Mouse (Mus musculus): ENCODE data around the gene Gm21586. TPM values are rescaled to one million over a fixed set of nuclear protein-coding genes. Genes with fewer than 3 reads are reported as not detected.
"Not testable (repeated sequence)": the region's sequence is repeated elsewhere in the genome, so short reads cannot be mapped to it uniquely, and the experiment has no call there.

The Gm21586 gene
- total RNA-seq (2014; rRNA removed) = not detected in 2 replicates
- polyA plus RNA-seq (2015; fragmentation: Nextera tagmentation; extraction: Ambion mirVana) = not detected in 2 replicates

DNA sequence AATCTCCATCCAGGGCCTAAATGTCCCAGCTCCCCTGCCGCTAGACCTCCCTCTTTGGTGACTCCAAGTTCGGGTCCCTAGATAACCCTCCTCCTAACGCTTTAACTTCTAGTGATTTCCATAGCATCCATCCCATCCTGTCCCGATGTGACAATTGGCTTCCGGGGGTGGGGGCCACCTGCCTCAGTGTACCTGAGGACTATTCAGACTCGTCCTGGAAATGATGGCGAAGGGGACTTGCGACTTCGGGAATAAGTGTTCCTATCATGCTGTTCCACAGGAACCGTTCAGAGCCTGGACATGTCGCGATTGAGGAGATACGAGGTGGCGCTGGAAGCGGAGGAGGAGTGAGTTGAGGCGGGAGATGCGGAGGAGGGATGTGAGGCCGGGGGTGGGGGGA is at the start of gene Gm21586:
Gm21586 (plus strand) TSS at position 301 of the 400 bp plus-strand sequence.
- H3K9ac ChIP-seq (replicated peaks; ENCODE audit: low read length); H3K4me3 ChIP-seq (ENCODE audit: low read length); H3K9me3 ChIP-seq (ENCODE audit: low read length); H3K27me3 ChIP-seq (ENCODE audit: insufficient read depth, low read length); H3K36me3 ChIP-seq (ENCODE audit: insufficient read depth, low read length); H3K4me1 ChIP-seq (ENCODE audit: insufficient read depth, low read length); H3K27ac ChIP-seq; DNase-seq (ENCODE audit: low spot score); ATAC-seq; H3K4me2 ChIP-seq (ENCODE audit: low read depth, low read length): not testable (repeated sequence)
- WGBS = no CpG with 5 or more reads among the region's 18 CpGs

DNA sequence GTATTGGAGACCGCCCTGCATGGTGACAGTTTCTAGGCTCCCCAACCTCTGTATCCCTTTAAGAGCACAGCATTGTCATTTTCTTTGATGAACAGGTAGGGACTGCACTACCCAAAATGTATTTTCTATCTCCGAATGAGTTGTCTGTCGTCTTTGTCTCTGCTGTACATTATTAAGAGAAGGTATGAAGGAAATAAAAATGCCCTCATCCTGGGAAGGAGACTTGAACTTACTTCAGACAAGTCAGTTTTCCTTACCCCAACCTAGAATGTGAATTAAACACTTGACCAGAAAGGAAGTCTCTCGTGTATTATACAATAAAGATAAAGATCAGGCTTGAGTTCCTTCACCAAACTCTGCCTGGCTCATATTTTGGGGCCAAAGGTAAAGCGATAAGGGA is 27.3 kb downstream of the Gm21586 start, which contains the start of gene Gm2163:
Gm2163 (plus strand) TSS at position 301 of the 400 bp plus-strand sequence.
- not testable (repeated sequence) for ATAC-seq; H3K9me3 ChIP-seq (ENCODE audit: low read length); DNase-seq (ENCODE audit: low spot score); H3K4me1 ChIP-seq (ENCODE audit: insufficient read depth, low read length); H3K36me3 ChIP-seq (ENCODE audit: insufficient read depth, low read length); H3K9ac ChIP-seq (replicated peaks; ENCODE audit: low read length); H3K27me3 ChIP-seq (ENCODE audit: insufficient read depth, low read length); H3K27ac ChIP-seq; H3K4me2 ChIP-seq (ENCODE audit: low read depth, low read length); H3K4me3 ChIP-seq (ENCODE audit: low read length)
- no CpG with 5 or more reads among the region's 5 CpGs for WGBS

Other genes starting within 250 kb of the Gm21586 start
- not detected in 2 replicates for gene Gm10600, start 198.7 kb upstream of the Gm21586 start, total RNA-seq (2014; rRNA removed)
- gene Gm10600, start 198.7 kb upstream of the Gm21586 start, polyA plus RNA-seq (2015; fragmentation: Nextera tagmentation; extraction: Ambion mirVana) = not detected in 2 replicates
- gene Ccl21b, start 183.6 kb upstream of the Gm21586 start, total RNA-seq (2014; rRNA removed) = not detected in 2 replicates
- gene Ccl21b, start 183.6 kb upstream of the Gm21586 start, polyA plus RNA-seq (2015; fragmentation: Nextera tagmentation; extraction: Ambion mirVana) = not detected in 2 replicates
- not detected in 2 replicates for gene Gm21953, start 145.1 kb upstream of the Gm21586 start, total RNA-seq (2014; rRNA removed)
- gene Gm21953, start 145.1 kb upstream of the Gm21586 start, polyA plus RNA-seq (2015; fragmentation: Nextera tagmentation; extraction: Ambion mirVana) = not detected in 2 replicates
- gene Fam205a3, start 121.0 kb upstream of the Gm21586 start, total RNA-seq (2014; rRNA removed) = 1.8 TPM in 1 of 2 replicates, not detected in the other
- not detected in 2 replicates for gene Fam205a3, start 121.0 kb upstream of the Gm21586 start, polyA plus RNA-seq (2015; fragmentation: Nextera tagmentation; extraction: Ambion mirVana)
- 0.78 and 1.6 TPM in 2 replicates for gene Gm2163, start 27.4 kb downstream of the Gm21586 start, total RNA-seq (2014; rRNA removed)
- 0.09 and 0.10 TPM in 2 replicates for gene Gm2163, start 27.4 kb downstream of the Gm21586 start, polyA plus RNA-seq (2015; fragmentation: Nextera tagmentation; extraction: Ambion mirVana)
- 1.8 TPM in 1 of 2 replicates, not detected in the other for gene Fam205a2, start 88.8 kb downstream of the Gm21586 start, total RNA-seq (2014; rRNA removed)
- not detected in 2 replicates for gene Fam205a2, start 88.8 kb downstream of the Gm21586 start, polyA plus RNA-seq (2015; fragmentation: Nextera tagmentation; extraction: Ambion mirVana)
- not detected in 2 replicates for gene Gm10591, start 172.8 kb downstream of the Gm21586 start, total RNA-seq (2014; rRNA removed)
- not detected in 2 replicates for gene Gm10591, start 172.8 kb downstream of the Gm21586 start, polyA plus RNA-seq (2015; fragmentation: Nextera tagmentation; extraction: Ambion mirVana)
- gene Gm2564, start 190.3 kb downstream of the Gm21586 start, total RNA-seq (2014; rRNA removed) = not detected in 2 replicates
- gene Gm2564, start 190.3 kb downstream of the Gm21586 start, polyA plus RNA-seq (2015; fragmentation: Nextera tagmentation; extraction: Ambion mirVana) = 0.68 and 1.0 TPM in 2 replicates
- gene Ccl27b, start 215.9 kb downstream of the Gm21586 start, total RNA-seq (2014; rRNA removed) = not detected in 2 replicates
- gene Ccl27b, start 215.9 kb downstream of the Gm21586 start, polyA plus RNA-seq (2015; fragmentation: Nextera tagmentation; extraction: Ambion mirVana) = 1.1 TPM in 1 of 2 replicates, not detected in the other
- gene Il11ra2, start 222.5 kb downstream of the Gm21586 start, total RNA-seq (2014; rRNA removed) = not detected in 2 replicates
- gene Il11ra2, start 222.5 kb downstream of the Gm21586 start, polyA plus RNA-seq (2015; fragmentation: Nextera tagmentation; extraction: Ambion mirVana) = not detected in 2 replicates

Data from hindbrain, postnatal 0 days (tissue).